1 mouse cellular context compared by ENCODE assay signal in the genomic region with DNA sequence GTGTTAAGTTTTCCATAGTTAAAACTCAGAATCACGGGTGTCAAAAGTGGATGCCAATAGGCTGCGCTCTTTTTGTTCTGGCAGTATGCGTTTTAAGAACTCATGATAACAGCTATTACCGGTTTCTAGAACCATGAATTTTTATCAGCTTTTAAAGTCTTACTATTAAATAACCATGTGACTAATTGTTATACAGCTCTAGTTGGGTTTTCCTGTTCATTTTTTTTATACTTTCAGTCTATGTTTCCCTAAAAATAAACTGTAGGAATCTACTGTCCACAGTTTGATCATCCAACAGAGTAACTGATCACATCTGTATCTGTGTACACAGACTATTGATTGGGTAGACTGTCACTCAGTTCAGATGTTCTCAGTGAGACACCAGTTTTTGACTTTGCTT.
TF ChIP-seq lines count a peak whose summit lies in the region.

No protein-coding gene starts in this region.

TF ChIP-seq in MEL, 35 proteins besides CTCF, POLR2A, EP300 and RAD21 (continued from another document):
- TF ChIP-seq CHD2 (IDR thresholded peaks at IDR 0.05; ENCODE audit: low read length) (no peak), ZNF384 (IDR thresholded peaks at IDR 0.05; ENCODE audit: low read depth, low read length) (peak; percentile 59), USF1 (IDR thresholded peaks at IDR 0.05; ENCODE audit: low read depth, low read length) (peak; percentile 69)
